Comparison of ENCODE assay signal across 12 mouse cellular contexts in genomic region chr10:96105124-96105523, GRCm38 (mm10). TPM values are rescaled to one million over a fixed set of nuclear protein-coding genes. Genes with fewer than 3 reads are reported as not detected.
DNase-seq lines count a peak whose midpoint lies in the region; ATAC-seq and TF ChIP-seq lines count a peak whose summit lies in the region.
"Had no signal": no experiment of that assay in that cellular context is flagged by ENCODE, and none has a peak within 500 bp of the region (broad histone marks: within the 10 kb centered on the region; RNA-seq: fewer than 3 reads in every experiment).

No protein-coding gene starts in this region.

- no peak overlapping the region for H3K4me2 ChIP-seq in forebrain, postnatal 0 days (ENCODE audit: low read depth)
- H3K4me2 ChIP-seq in forebrain, embryonic 13.5 days = no peak overlapping the region
- H3K4me2 ChIP-seq in liver, embryonic 12.5 days = no peak overlapping the region

- no peak for ATAC-seq in forebrain, postnatal 0 days
- no peak for ATAC-seq in forebrain, embryonic 13.5 days
- peak; percentile 68 for ATAC-seq in liver, embryonic 12.5 days

- H3K27me3 ChIP-seq in forebrain, postnatal 0 days (ENCODE audit: insufficient read depth, low read length) = no peaks in the 10 kb centered on the region
- no peaks in the 10 kb centered on the region for H3K27me3 ChIP-seq in forebrain, embryonic 13.5 days
- no peaks in the 10 kb centered on the region for H3K27me3 ChIP-seq in liver, embryonic 12.5 days (replicated peaks)

- no peaks in the 10 kb centered on the region for H3K36me3 ChIP-seq in forebrain, postnatal 0 days (ENCODE audit: insufficient read depth)
- no peaks in the 10 kb centered on the region for H3K36me3 ChIP-seq in forebrain, embryonic 13.5 days (ENCODE audit: poor library complexity, severe bottlenecking)
- no peaks in the 10 kb centered on the region for H3K36me3 ChIP-seq in liver, embryonic 12.5 days
- H3K36me3 ChIP-seq: midbrain, embryonic 10.5 days had no signal

- no peak overlapping the region for H3K4me3 ChIP-seq in forebrain, postnatal 0 days (ENCODE audit: low read depth, low read length)
- no peak overlapping the region for H3K4me3 ChIP-seq in forebrain, embryonic 13.5 days
- H3K4me3 ChIP-seq in liver, embryonic 12.5 days = no peak overlapping the region
- H3K4me3 ChIP-seq: midbrain, embryonic 10.5 days had no signal

- H3K9me3 ChIP-seq in forebrain, postnatal 0 days (ENCODE audit: low read length) = no peaks in the 10 kb centered on the region
- H3K9me3 ChIP-seq in forebrain, embryonic 13.5 days (replicated peaks) = no peaks in the 10 kb centered on the region
- no peaks in the 10 kb centered on the region for H3K9me3 ChIP-seq in liver, embryonic 12.5 days (replicated peaks)
- H3K9me3 ChIP-seq: midbrain, embryonic 10.5 days had no signal

- no peaks in the 10 kb centered on the region for H3K4me1 ChIP-seq in forebrain, postnatal 0 days (ENCODE audit: insufficient read depth)
- H3K4me1 ChIP-seq in forebrain, embryonic 13.5 days = no peaks in the 10 kb centered on the region
- peaks cover 11% of the 10 kb centered on the region for H3K4me1 ChIP-seq in liver, embryonic 12.5 days
- H3K4me1 ChIP-seq: midbrain, embryonic 10.5 days had no signal

- no peak for DNase-seq in forebrain, postnatal 0 days
- DNase-seq in 3134 (ENCODE audit: extremely low read depth, insufficient read length, low spot score) (peak; percentile 9), ZHBTc4 (ENCODE audit: low read depth, low spot score) (peak; percentile 76)
- no peak for DNase-seq in right cerebral cortex, postnatal 25 days
- DNase-seq in kidney, postnatal 10 days = no peak
- DNase-seq in kidney, postnatal 14 days = no peak
- DNase-seq: cerebellum, postnatal 36 days; right cerebral cortex, adult 18-20 months had no signal

- TF ChIP-seq CTCF in forebrain, postnatal 0 days (IDR thresholded peaks at IDR 0.05; ENCODE audit: low read depth) = peak; percentile 41

- H3K9ac ChIP-seq in forebrain, postnatal 0 days = no peak overlapping the region
- no peak overlapping the region for H3K9ac ChIP-seq in forebrain, embryonic 13.5 days
- H3K9ac ChIP-seq in liver, embryonic 12.5 days = no peak overlapping the region

- WGBS in forebrain, postnatal 0 days = 91% methylated on average over 2 of the region's 2 CpGs
- 79% methylated on average over 2 of the region's 2 CpGs for WGBS in forebrain, embryonic 13.5 days
- WGBS in liver, embryonic 12.5 days (ENCODE audit: insufficient replicate concordance) = 70% methylated on average over 2 of the region's 2 CpGs

- H3K27ac ChIP-seq in forebrain, postnatal 0 days (ENCODE audit: low read depth, low read length) = no peak overlapping the region
- no peak overlapping the region for H3K27ac ChIP-seq in forebrain, embryonic 13.5 days
- no peak overlapping the region for H3K27ac ChIP-seq in liver, embryonic 12.5 days
- H3K27ac ChIP-seq: midbrain, embryonic 10.5 days had no signal

RNA-seq across cellular contexts. Expression of gene Gm5426, which starts 31.3 kb away (rescaled TPM):
- not detected in 2 replicates for total RNA-seq in forebrain, postnatal 0 days (2014; rRNA removed)
- not detected in 2 replicates for polyA plus RNA-seq in forebrain, postnatal 0 days (2015; fragmentation: Nextera tagmentation; extraction: Ambion mirVana)
- not detected in 2 replicates for polyA plus RNA-seq in forebrain, embryonic 13.5 days (2015; fragmentation: Nextera tagmentation; extraction: Ambion mirVana)
- not detected in 2 replicates for polyA plus RNA-seq in liver, embryonic 12.5 days (2016; fragmentation: Nextera tagmentation; extraction: Ambion mirVana)
- polyA plus RNA-seq: gonadal fat pad, adult 2 months; midbrain, embryonic 10.5 days had no signal

Comparison
In these comparisons a context has a peak if more than half of its experiments do, and no peak if none do; other contexts are left out.
1. DNase-seq: peak in 3134 (single experiment) and ZHBTc4 (single experiment); none in forebrain, postnatal 0 days (single experiment), right cerebral cortex, postnatal 25 days (single experiment), kidney, postnatal 10 days (single experiment) and kidney, postnatal 14 days (single experiment).